Mouse (Mus musculus) ES-E14 (cell line): ENCODE results near the gene Apc2. TPM values are rescaled to one million over a fixed set of nuclear protein-coding genes. Genes with fewer than 3 reads are reported as not detected.

Experiments
- DNase-seq: peaks from one replicate; pipeline ENCODE4 v3.0.0-alpha.2; 2013; ENCODE audit warnings: low read depth, low spot score
- H3K27ac ChIP-seq: 2 replicates; pipeline ENCODE4 v1.5.1; 2012; ENCODE audit warnings: low read depth, mild to moderate bottlenecking, low read length, moderate library complexity, mixed read lengths; ENCODE audit not compliant: poor library complexity, insufficient read depth, severe bottlenecking
- H3K36me3 ChIP-seq: 2 replicates; pipeline ENCODE4 v1.6.1; 2012; ENCODE audit warnings: mild to moderate bottlenecking, low read length, moderate library complexity, mixed read lengths; ENCODE audit not compliant: control insufficient read depth, poor library complexity, insufficient read depth, severe bottlenecking
- H3K4me1 ChIP-seq, 2 experiments: fragments of 150-350 bp in 1 of 2; sonication (generic) in 1 of 2; 2 replicates each; pipeline ENCODE4 v1.6.1; 2012; ENCODE audit warnings: low read length in 2 of 2, mild to moderate bottlenecking in 1 of 2, mixed read lengths in 1 of 2; ENCODE audit not compliant: control insufficient read depth in 2 of 2, insufficient read depth in 2 of 2, poor library complexity in 1 of 2
- H3K4me3 ChIP-seq, 2 experiments: fragments of 150-350 bp in 1 of 2; sonication (generic) in 1 of 2; 2 replicates each; pipeline ENCODE4 v1.5.1; 2012; ENCODE audit warnings: low read length in 2 of 2, low read depth in 1 of 2, mild to moderate bottlenecking in 1 of 2, mixed read lengths in 1 of 2; ENCODE audit not compliant: insufficient read depth in 1 of 2, poor library complexity in 1 of 2, severe bottlenecking in 1 of 2
- H3K9ac ChIP-seq: 2 replicates; pipeline ENCODE4 v1.6.1; 2012; ENCODE audit warnings: low read depth, mild to moderate bottlenecking, low read length, mixed read lengths; ENCODE audit not compliant: poor library complexity, insufficient read depth, severe bottlenecking
- H3K9me3 ChIP-seq: fragments of 150-350 bp; sonication (generic); 2 replicates; pipeline ENCODE4 v1.6.1; 2012; ENCODE audit warnings: low read depth, mild to moderate bottlenecking, low read length; ENCODE audit not compliant: control insufficient read depth, insufficient read depth
- CHD2 ChIP-seq: IDR thresholded peaks from 2 replicates; pipeline ENCODE4 v1.6.1; 2014; ENCODE audit warnings: mild to moderate bottlenecking, low read depth, low read length, inconsistent platforms
- HCFC1 ChIP-seq: IDR thresholded peaks from 2 replicates; pipeline ENCODE4 v1.6.1; 2012; ENCODE audit warnings: low read length, inconsistent platforms, borderline replicate concordance; ENCODE audit not compliant: insufficient read depth
- MAFK ChIP-seq: IDR thresholded peaks from 2 replicates; pipeline ENCODE4 v1.6.1; 2014; ENCODE audit warnings: mild to moderate bottlenecking, low read depth, low read length, inconsistent platforms; ENCODE audit not compliant: insufficient read depth
- ZC3H11A ChIP-seq: IDR thresholded peaks from 2 replicates; pipeline ENCODE4 v1.6.1; 2012; ENCODE audit warnings: low read depth, mild to moderate bottlenecking, inconsistent platforms, low read length, borderline replicate concordance
- ZNF384 ChIP-seq: IDR thresholded peaks from 2 replicates; pipeline ENCODE4 v1.6.1; 2012; ENCODE audit warnings: low read depth, low read length, inconsistent platforms
- in situ Hi-C, 2 experiments: fragments of 600-800 bp; cut with MboI; formaldehyde crosslinking; loops; one replicate each; pipeline ENCODE4 v1.15.1; 2025; ENCODE audit warnings: low sequenced_read_pairs in 2 of 2, inconsistent platforms in 1 of 2; ENCODE audit not compliant: unreplicated experiment in 2 of 2
- total RNA-seq: library from RNA; depleted of rRNA; stranded (reverse); fragments of 300-350 nt; gene quantifications from 2 replicates; pipeline ENCODE4 v1.2.3, GENCODE M21; 2012

Apc2 gene
- total RNA-seq, 1 experiment = 4.6 TPM

GRCm38 (mm10) chr10:80304862-80305261 is 9.1 kb downstream of the Apc2 start:
- H3K36me3 ChIP-seq = no peaks in the 10 kb centered on the region
- peak; percentile 37; the same call in 1 of the 2 replicates for TF ChIP-seq HCFC1
- TF ChIP-seq MAFK = no peak
- TF ChIP-seq ZNF384 = no peak
- H3K4me1 ChIP-seq = no peaks in the 10 kb centered on the region
- H3K9me3 ChIP-seq = no peaks in the 10 kb centered on the region
- peak overlapping the region; percentile 70 to 88 for H3K4me3 ChIP-seq
- peak overlapping the region; percentile 42 for H3K9ac ChIP-seq
- DNase-seq = peak; percentile 87
- in situ Hi-C loops = no loop called here
- H3K27ac ChIP-seq = no peak overlapping the region

GRCm38 (mm10) chr10:80311560-80311959 is 15.8 kb downstream of the Apc2 start:
- Histone ChIP-seq H3K36me3 (no peaks in the 10 kb centered on the region), H3K9me3 (no peaks in the 10 kb centered on the region), H3K27ac (no peak overlapping the region), H3K4me3 (peak overlapping the region; percentile 34), H3K9ac (0 out of 2 replicates have a peak overlapping the region, but pooled peaks have one; percentile 5), H3K4me1 (peaks cover 0 to 24% of the 10 kb centered on the region in 2 experiments; a peak in 2 of 4 replicates)
- in situ Hi-C loops = no loop called here
- no peak for DNase-seq
- no peak for TF ChIP-seq CHD2
- TF ChIP-seq ZNF384 = no peak
- no peak for TF ChIP-seq MAFK
- no peak for TF ChIP-seq HCFC1
- no peak for TF ChIP-seq ZC3H11A

GRCm38 (mm10) chr10:80312586-80313504 is 17.1 kb downstream of the Apc2 start:
- no peak overlapping the region for H3K27ac ChIP-seq
- H3K36me3 ChIP-seq = 0 out of 2 replicates have a peak, but pooled peaks cover 3% of the 10 kb centered on the region
- TF ChIP-seq MAFK (no peak), HCFC1 (no peak), ZC3H11A (no peak), ZNF384 (no peak), CHD2 (no peak)
- H3K4me3 ChIP-seq = peak overlapping the region; percentile 44 to 49; a peak in 2 of 4 replicates
- H3K4me1 ChIP-seq = peaks cover 0 to 24% of the 10 kb centered on the region in 2 experiments; a peak in 2 of 4 replicates
- H3K9me3 ChIP-seq = no peaks in the 10 kb centered on the region
- in situ Hi-C loops = no loop called here
- DNase-seq = no peak
- H3K9ac ChIP-seq = peak overlapping the region; percentile 2; the same call in 1 of the 2 replicates

- in situ Hi-C loops = no loop called here
- no peaks in the 10 kb centered on the region for H3K9me3 ChIP-seq
- TF ChIP-seq HCFC1 = no peak
- TF ChIP-seq ZNF384 = no peak
- no peak for TF ChIP-seq ZC3H11A
- TF ChIP-seq CHD2 = no peak
- TF ChIP-seq MAFK = no peak
- no peak overlapping the region for H3K9ac ChIP-seq
- H3K27ac ChIP-seq = no peak overlapping the region
- 0 out of 2 replicates have a peak, but pooled peaks cover 3% of the 10 kb centered on the region for H3K36me3 ChIP-seq
- peak overlapping the region; percentile 44 to 49; a peak in 2 of 4 replicates for H3K4me3 ChIP-seq
- no peak for DNase-seq
- peaks cover 0 to 24% of the 10 kb centered on the region in 2 experiments; a peak in 2 of 4 replicates for H3K4me1 ChIP-seq
Observed at GRCm38 (mm10) chr10:80313627-80314201, 17.9 kb downstream of the Apc2 start.
